ENCODE assay signal across 7 mouse cellular contexts in genomic region chr2:165326304-165327190, GRCm38 (mm10). TPM values are rescaled to one million over a fixed set of nuclear protein-coding genes. Genes with fewer than 3 reads are reported as not detected.
DNase-seq lines count a peak whose midpoint lies in the region; ATAC-seq lines count a peak whose summit lies in the region.

Elmo2 (minus strand) TSS chr2:165326479.

- ATAC-seq in embryonic facial prominence, embryonic 12.5 days (ENCODE audit: insufficient number of reproducible peaks, insufficient read depth, low FRiP score, low TSS enrichment) = peak; percentile 97
- peak; percentile 97 for ATAC-seq in limb, embryonic 11.5 days (ENCODE audit: insufficient number of reproducible peaks, low FRiP score, low TSS enrichment, low read depth)
- peak; percentile 98 for ATAC-seq in midbrain, embryonic 14.5 days (ENCODE audit: low FRiP score, low TSS enrichment)

- DNase-seq in adrenal gland, postnatal 25 days = peak; percentile 92
- peak; percentile 100 for DNase-seq in heart, adult 11 months
- DNase-seq in kidney, adult 18-20 months = peak; percentile 99
- DNase-seq in limb, embryonic 11.5 days (ENCODE audit: low spot score) = peak; percentile 99
- peak; percentile 98 for DNase-seq in midbrain, embryonic 14.5 days
- peak; percentile 96 to 98 for DNase-seq in spleen, adult 18-20 months

- H3K4me1 ChIP-seq in embryonic facial prominence, embryonic 12.5 days = peaks cover 29% of the 10 kb centered on the region
- peaks cover 17% of the 10 kb centered on the region for H3K4me1 ChIP-seq in limb, embryonic 11.5 days (ENCODE audit: control insufficient read depth, insufficient read depth, low read length)
- H3K4me1 ChIP-seq in midbrain, embryonic 14.5 days (ENCODE audit: control insufficient read depth, insufficient read depth, low read length) = peaks cover 39% of the 10 kb centered on the region

- peak within 1 kb of the TSS; percentile 92 for H3K4me2 ChIP-seq in embryonic facial prominence, embryonic 12.5 days (replicated peaks)
- H3K4me2 ChIP-seq in limb, embryonic 11.5 days (ENCODE audit: low read depth, severe bottlenecking) = peak within 1 kb of the TSS; percentile 79
- H3K4me2 ChIP-seq in midbrain, embryonic 14.5 days (ENCODE audit: low read length) = peak within 1 kb of the TSS; percentile 94

- H3K27ac ChIP-seq in embryonic facial prominence, embryonic 12.5 days = peak within 1 kb of the TSS; percentile 69
- H3K27ac ChIP-seq in limb, embryonic 11.5 days (replicated peaks; ENCODE audit: low read depth, low read length) = no peak within 1 kb of the TSS
- peak within 1 kb of the TSS; percentile 90 for H3K27ac ChIP-seq in midbrain, embryonic 14.5 days (replicated peaks; ENCODE audit: low read depth, low read length)

- WGBS in embryonic facial prominence, embryonic 12.5 days = under 1% methylated on average over 52 of the region's 55 CpGs
- WGBS in limb, embryonic 11.5 days = under 1% methylated on average over 55 of the region's 55 CpGs
- under 1% methylated on average over 55 of the region's 55 CpGs for WGBS in midbrain, embryonic 14.5 days

- no peaks in the 10 kb centered on the region for H3K36me3 ChIP-seq in embryonic facial prominence, embryonic 12.5 days
- H3K36me3 ChIP-seq in limb, embryonic 11.5 days (ENCODE audit: control insufficient read depth, insufficient read depth, low read length) = no peaks in the 10 kb centered on the region
- H3K36me3 ChIP-seq in midbrain, embryonic 14.5 days (ENCODE audit: control insufficient read depth, insufficient read depth, low read length) = no peaks in the 10 kb centered on the region; the same call in 1 of the 2 replicates

- H3K9me3 ChIP-seq in embryonic facial prominence, embryonic 12.5 days = no peaks in the 10 kb centered on the region
- no peaks in the 10 kb centered on the region for H3K9me3 ChIP-seq in limb, embryonic 11.5 days (ENCODE audit: control insufficient read depth, low read length)
- no peaks in the 10 kb centered on the region for H3K9me3 ChIP-seq in midbrain, embryonic 14.5 days (ENCODE audit: control insufficient read depth, low read length)

- H3K27me3 ChIP-seq in embryonic facial prominence, embryonic 12.5 days = no peaks in the 10 kb centered on the region
- H3K27me3 ChIP-seq in limb, embryonic 11.5 days (ENCODE audit: control insufficient read depth, insufficient read depth, low read length) = no peaks in the 10 kb centered on the region; the same call in 1 of the 2 replicates
- H3K27me3 ChIP-seq in midbrain, embryonic 14.5 days (ENCODE audit: control insufficient read depth, insufficient read depth, low read length) = no peaks in the 10 kb centered on the region; the same call in 1 of the 2 replicates

- H3K9ac ChIP-seq in embryonic facial prominence, embryonic 12.5 days = peak within 1 kb of the TSS; percentile 90
- peak within 1 kb of the TSS; percentile 89 for H3K9ac ChIP-seq in limb, embryonic 11.5 days (ENCODE audit: low read length)
- H3K9ac ChIP-seq in midbrain, embryonic 14.5 days (replicated peaks; ENCODE audit: low read length) = peak within 1 kb of the TSS; percentile 89

- peak within 1 kb of the TSS; percentile 92 for H3K4me3 ChIP-seq in embryonic facial prominence, embryonic 12.5 days
- H3K4me3 ChIP-seq in limb, embryonic 11.5 days (ENCODE audit: low read depth, low read length) = peak within 1 kb of the TSS; percentile 77
- peak within 1 kb of the TSS; percentile 92 for H3K4me3 ChIP-seq in midbrain, embryonic 14.5 days (replicated peaks; ENCODE audit: low read depth, low read length)

RNA-seq across cellular contexts. Expression of gene Elmo2, which starts in this region (rescaled TPM):
- total RNA-seq in adrenal gland, postnatal 25 days (2021) = 27.7 and 27.9 TPM in 2 replicates
- 91.7 TPM in 2 replicates for polyA plus RNA-seq in embryonic facial prominence, embryonic 12.5 days (2016; fragmentation: Nextera tagmentation; extraction: Ambion mirVana)
- polyA plus RNA-seq in limb, embryonic 11.5 days (2014; fragmentation: Nextera tagmentation; extraction: Ambion mirVana) = 85.4 and 86.0 TPM in 2 replicates
- 92.3 and 109 TPM in 2 replicates for polyA plus RNA-seq in midbrain, embryonic 14.5 days (2014; fragmentation: Nextera tagmentation; extraction: Ambion mirVana)
